Mouse (Mus musculus) liver, embryonic 15.5 days (tissue): ENCODE measurements around the gene Tspan32. TPM values are rescaled to one million over a fixed set of nuclear protein-coding genes. Genes with fewer than 3 reads are reported as not detected.

Experiments
- ATAC-seq: fragments of 200-750 bp; cut with Nextera tagmentation; 2 replicates; pipeline ENCODE4 v1.8.0; 2017; ENCODE audit warnings: moderate number of reproducible peaks, mild to moderate bottlenecking, moderate library complexity; ENCODE audit not compliant: insufficient read depth
- H3K27ac ChIP-seq: fragments of 300-500 bp; sonication (generic); replicated peaks from 2 replicates; pipeline ENCODE4 v1.5.1; 2015; ENCODE audit warnings: mild to moderate bottlenecking, inconsistent platforms
- H3K27me3 ChIP-seq: fragments of 300-500 bp; sonication (generic); 2 replicates; pipeline ENCODE4 v1.6.1; 2015; ENCODE audit warnings: mild to moderate bottlenecking, inconsistent platforms
- H3K36me3 ChIP-seq: fragments of 300-500 bp; sonication (generic); replicated peaks from 2 replicates; pipeline ENCODE4 v1.6.1; 2015; ENCODE audit warnings: moderate library complexity, mild to moderate bottlenecking, inconsistent platforms
- H3K4me1 ChIP-seq: fragments of 300-500 bp; sonication (generic); replicated peaks from 2 replicates; pipeline ENCODE4 v1.6.1; 2015; ENCODE audit warnings: inconsistent platforms
- H3K4me2 ChIP-seq: fragments of 300-500 bp; sonication (generic); 2 replicates; pipeline ENCODE4 v1.6.1; 2015; ENCODE audit warnings: moderate library complexity, mild to moderate bottlenecking, inconsistent platforms
- H3K4me3 ChIP-seq: fragments of 300-500 bp; sonication (generic); replicated peaks from 2 replicates; pipeline ENCODE4 v1.5.1; 2015; ENCODE audit warnings: mild to moderate bottlenecking, inconsistent platforms
- H3K9ac ChIP-seq: fragments of 300-500 bp; sonication (generic); 2 replicates; pipeline ENCODE4 v1.6.1; 2015; ENCODE audit warnings: moderate library complexity, mild to moderate bottlenecking, inconsistent platforms
- H3K9me3 ChIP-seq: fragments of 300-500 bp; sonication (generic); replicated peaks from 2 replicates; pipeline ENCODE4 v1.6.1; 2016; ENCODE audit warnings: inconsistent platforms
- WGBS: fragments of 180-500 bp; shearing (Covaris S2); methylation state at CpG from one replicate; pipeline ENCODE4 v1.1.7; 2015; ENCODE audit warnings: mixed read lengths; ENCODE audit not compliant: insufficient replicate concordance; 5-methylcytosine and 5-hydroxymethylcytosine counted together
- polyA plus RNA-seq: library from polyadenylated mRNA; unstranded; fragments of >200 nt; fragmentation: Nextera tagmentation; extraction: Ambion mirVana; gene quantifications from 2 replicates; pipeline ENCODE4 v1.2.1, GENCODE M21; 2015

The Tspan32 gene
- 80.3 and 82.2 TPM in 2 replicates for polyA plus RNA-seq

DNA sequence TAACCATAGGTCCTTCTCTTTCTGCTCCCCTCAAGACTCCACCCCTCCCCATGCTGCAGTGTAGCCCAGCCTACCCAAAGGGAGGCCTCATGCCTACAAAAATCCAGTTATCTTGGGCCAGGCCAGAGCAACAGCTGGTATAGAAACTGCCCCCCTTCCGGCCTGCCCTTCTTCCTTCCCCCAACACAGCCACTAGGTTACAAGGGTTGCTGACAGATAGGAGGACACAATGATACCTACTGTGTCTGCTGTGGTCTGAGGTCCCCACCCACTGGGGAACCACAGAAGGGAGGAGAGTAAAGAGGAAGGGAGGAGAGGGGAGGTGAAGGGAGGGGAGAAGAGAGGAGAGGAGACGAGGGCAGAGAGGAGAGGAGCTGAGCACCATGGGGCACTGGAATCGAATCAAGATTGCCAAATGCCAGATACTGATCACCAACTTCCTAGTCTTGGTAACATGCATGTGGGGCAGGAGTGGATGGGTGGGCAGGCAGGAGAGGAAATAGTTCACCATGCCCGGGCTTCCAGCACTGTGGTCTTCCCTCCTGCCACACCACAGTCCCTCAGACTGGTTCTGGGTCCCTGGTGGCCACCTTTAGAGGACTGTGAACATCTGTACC lies at the start of gene Tspan32:
Gene Tspan32 (plus strand): TSS at position 320 of the 617 bp plus-strand sequence.
- peak within 1 kb of the TSS; percentile 70 for H3K4me3 ChIP-seq
- peak within 1 kb of the TSS; percentile 82 for H3K4me2 ChIP-seq
- H3K27ac ChIP-seq: peak within 1 kb of the TSS; percentile 99
- no peaks in the 10 kb centered on the region for H3K9me3 ChIP-seq
- WGBS: 16% methylated on average over 4 of the region's 4 CpGs
- ATAC-seq: peak; percentile 50
- H3K27me3 ChIP-seq: no peaks in the 10 kb centered on the region
- H3K9ac ChIP-seq: peak within 1 kb of the TSS; percentile 89
- H3K36me3 ChIP-seq: peaks cover 28% of the 10 kb centered on the region
- H3K4me1 ChIP-seq: peaks cover 69% of the 10 kb centered on the region

DNA sequence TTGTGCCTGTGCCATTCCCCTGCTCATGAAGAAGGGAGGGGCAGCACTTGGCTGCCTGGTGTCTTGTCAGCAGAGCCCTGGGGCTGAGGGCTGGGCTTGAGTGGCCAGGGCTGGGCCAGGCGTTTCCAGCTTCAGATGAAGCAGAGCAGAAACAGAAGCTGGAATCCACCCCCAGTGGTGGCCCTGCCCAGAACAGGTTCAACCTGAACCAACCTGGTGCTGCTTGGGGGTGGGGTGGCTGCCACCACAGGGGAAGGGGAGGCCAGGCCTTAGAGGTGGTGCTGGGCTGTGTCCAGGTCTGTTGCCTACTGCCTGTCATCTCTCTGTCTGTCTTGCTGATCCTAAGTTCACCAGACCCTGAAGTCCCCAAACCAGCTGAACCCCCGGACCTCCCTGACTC lies 48.8 kb upstream of the Tspan32 start:
- H3K27me3 ChIP-seq: peaks cover 3% of the 10 kb centered on the region; the same call in 1 of the 2 replicates
- H3K4me1 ChIP-seq: no peaks in the 10 kb centered on the region
- no peak overlapping the region for H3K4me3 ChIP-seq
- WGBS: 63% methylated on average over 2 of the region's 2 CpGs
- no peak overlapping the region for H3K27ac ChIP-seq
- no peaks in the 10 kb centered on the region for H3K36me3 ChIP-seq
- H3K9ac ChIP-seq: no peak overlapping the region
- no peak for ATAC-seq
- no peak overlapping the region for H3K4me2 ChIP-seq
- no peaks in the 10 kb centered on the region for H3K9me3 ChIP-seq

DNA sequence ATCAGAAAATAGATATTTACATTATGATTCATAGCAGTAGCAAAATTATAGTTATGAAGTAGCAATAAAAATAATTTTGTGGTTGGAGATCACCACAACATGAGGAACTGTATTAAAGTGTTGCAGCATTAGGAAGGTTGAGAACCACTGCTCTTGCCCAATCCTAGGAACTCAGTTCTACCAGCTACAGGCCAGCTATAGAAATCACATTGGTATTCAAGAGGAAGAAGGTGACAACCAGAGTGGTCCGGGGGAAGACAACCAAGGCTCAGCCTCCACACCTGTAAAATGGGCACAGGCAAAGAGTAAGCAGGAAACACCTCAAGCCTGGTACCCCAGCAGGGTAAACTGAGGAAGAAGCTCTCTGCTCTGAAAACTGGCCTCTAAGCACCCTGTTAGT lies 46.0 kb upstream of the Tspan32 start:
- peaks cover 21% of the 10 kb centered on the region for H3K27me3 ChIP-seq
- H3K9ac ChIP-seq: no peak overlapping the region
- no peaks in the 10 kb centered on the region for H3K36me3 ChIP-seq
- no peak overlapping the region for H3K27ac ChIP-seq
- no peak overlapping the region for H3K4me3 ChIP-seq
- no peak for ATAC-seq
- WGBS: 60% methylated on average over 1 of the region's 1 CpGs
- H3K4me2 ChIP-seq: no peak overlapping the region
- no peaks in the 10 kb centered on the region for H3K9me3 ChIP-seq
- no peaks in the 10 kb centered on the region for H3K4me1 ChIP-seq

DNA sequence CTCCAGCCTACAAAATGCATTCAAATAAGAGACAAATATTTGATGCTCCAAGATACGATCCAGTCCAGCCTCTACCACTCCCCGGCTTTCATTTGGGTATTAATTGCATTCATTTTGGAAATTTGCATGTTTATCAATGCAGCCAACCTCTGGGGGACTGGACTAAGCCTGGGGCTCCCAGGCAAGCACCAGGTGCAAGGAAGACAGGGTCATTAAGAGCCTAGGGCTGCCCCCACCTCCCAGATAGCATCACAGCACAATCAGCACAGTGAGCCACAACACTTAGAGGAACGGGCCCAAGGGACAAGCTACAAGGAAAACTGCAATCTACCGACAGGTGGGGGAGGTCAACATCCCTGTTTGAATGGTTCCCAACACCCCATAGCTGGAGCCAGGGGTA lies 45.1 kb upstream of the Tspan32 start:
- ATAC-seq: no peak
- WGBS: 63% methylated on average over 4 of the region's 4 CpGs

DNA sequence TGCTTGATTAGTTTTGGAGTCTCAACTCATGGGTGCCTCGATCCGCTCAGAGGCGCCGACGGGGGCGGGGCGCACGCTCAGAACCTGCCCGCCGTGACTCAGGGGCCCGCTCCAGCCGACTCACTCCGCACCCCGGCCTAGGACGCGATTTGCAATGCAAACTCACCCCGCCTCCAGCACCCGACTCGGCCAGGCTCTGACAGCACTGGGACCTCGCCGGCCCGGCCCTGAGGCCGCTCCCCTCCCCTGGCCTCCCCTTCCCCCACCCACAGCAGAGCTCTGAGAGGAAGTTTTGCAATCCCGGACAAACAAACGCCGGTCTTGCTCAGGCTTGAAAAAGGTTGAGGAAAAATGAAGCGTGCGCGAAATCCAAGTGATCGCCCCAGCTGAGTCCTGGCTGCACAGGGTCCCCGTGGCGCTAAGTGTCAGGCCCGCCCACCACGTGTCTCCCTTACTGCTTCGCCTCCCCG lies 37.4 kb upstream of the Tspan32 start:
- no peaks in the 10 kb centered on the region for H3K36me3 ChIP-seq
- peak overlapping the region; percentile 61 for H3K27ac ChIP-seq
- H3K9ac ChIP-seq: no peak overlapping the region
- H3K4me1 ChIP-seq: peaks cover 24% of the 10 kb centered on the region
- H3K9me3 ChIP-seq: no peaks in the 10 kb centered on the region
- H3K4me3 ChIP-seq: peak overlapping the region; percentile 46
- H3K27me3 ChIP-seq: peaks cover 92% of the 10 kb centered on the region
- under 1% methylated on average over 36 of the region's 36 CpGs for WGBS
- ATAC-seq: peak; percentile 72
- H3K4me2 ChIP-seq: peak overlapping the region; percentile 72

More for the DNA sequence above, 45.1 kb upstream of the Tspan32 start:
- no peak overlapping the region for H3K4me3 ChIP-seq
- no peaks in the 10 kb centered on the region for H3K9me3 ChIP-seq
- H3K27me3 ChIP-seq: peaks cover 30% of the 10 kb centered on the region
- H3K9ac ChIP-seq: no peak overlapping the region
- no peaks in the 10 kb centered on the region for H3K4me1 ChIP-seq
- no peak overlapping the region for H3K27ac ChIP-seq
- H3K4me2 ChIP-seq: no peak overlapping the region
- H3K36me3 ChIP-seq: no peaks in the 10 kb centered on the region

DNA sequence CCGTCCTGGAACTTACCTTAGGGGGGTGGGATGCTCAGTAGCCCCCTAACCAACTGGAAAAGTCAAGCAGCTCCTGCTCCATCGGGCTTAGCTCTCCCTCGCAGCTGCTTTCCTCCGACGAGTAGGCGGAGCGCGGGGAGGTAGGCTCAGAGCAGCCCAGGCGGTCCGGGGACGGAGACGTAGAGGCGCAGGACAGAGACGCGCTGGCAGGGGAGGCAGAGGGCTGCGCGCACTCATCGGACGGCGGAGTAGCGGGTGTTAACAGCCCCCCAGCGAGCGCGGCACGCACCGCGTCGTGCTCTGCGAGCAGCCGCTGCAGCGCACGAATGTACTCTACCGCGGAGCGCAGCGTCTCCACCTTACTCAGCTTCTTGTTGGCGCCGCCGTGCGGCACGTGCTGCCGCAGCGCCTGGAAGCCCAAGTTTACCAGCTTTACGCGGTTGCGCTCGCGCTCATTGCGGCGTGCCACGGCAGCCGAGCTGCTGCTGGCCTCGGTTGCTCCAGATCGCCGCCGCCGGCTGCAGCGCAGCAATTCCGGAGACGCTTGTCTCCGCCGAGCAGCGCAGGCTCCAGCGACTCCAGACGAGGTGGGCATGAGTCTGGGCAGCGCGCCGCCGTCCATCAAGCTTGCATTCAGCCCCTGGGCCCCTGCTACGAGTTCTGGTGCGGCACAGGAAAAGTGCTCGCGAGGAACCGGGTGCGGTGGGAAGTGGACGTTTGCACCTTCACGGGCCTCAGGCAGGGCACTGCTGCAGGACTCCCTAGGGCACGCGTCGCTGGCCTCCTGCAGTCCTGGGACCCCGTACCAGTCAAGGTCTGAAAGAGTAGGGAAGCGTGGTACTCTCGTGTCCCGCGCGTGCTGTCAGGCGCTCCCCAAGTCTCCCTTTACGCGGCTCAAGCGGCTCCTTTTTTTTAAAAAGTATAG lies 36.7 kb upstream of the Tspan32 start:
- Histone ChIP-seq H3K4me1 (peaks cover 24% of the 10 kb centered on the region), H3K9ac (no peak overlapping the region), H3K4me2 (peak overlapping the region; percentile 72), H3K36me3 (no peaks in the 10 kb centered on the region), H3K4me3 (peak overlapping the region; percentile 46), H3K9me3 (no peaks in the 10 kb centered on the region), H3K27ac (peak overlapping the region; percentile 61), H3K27me3 (peaks cover 88% of the 10 kb centered on the region)
- peak; percentile 31 for ATAC-seq
- WGBS: under 1% methylated on average over 90 of the region's 90 CpGs

DNA sequence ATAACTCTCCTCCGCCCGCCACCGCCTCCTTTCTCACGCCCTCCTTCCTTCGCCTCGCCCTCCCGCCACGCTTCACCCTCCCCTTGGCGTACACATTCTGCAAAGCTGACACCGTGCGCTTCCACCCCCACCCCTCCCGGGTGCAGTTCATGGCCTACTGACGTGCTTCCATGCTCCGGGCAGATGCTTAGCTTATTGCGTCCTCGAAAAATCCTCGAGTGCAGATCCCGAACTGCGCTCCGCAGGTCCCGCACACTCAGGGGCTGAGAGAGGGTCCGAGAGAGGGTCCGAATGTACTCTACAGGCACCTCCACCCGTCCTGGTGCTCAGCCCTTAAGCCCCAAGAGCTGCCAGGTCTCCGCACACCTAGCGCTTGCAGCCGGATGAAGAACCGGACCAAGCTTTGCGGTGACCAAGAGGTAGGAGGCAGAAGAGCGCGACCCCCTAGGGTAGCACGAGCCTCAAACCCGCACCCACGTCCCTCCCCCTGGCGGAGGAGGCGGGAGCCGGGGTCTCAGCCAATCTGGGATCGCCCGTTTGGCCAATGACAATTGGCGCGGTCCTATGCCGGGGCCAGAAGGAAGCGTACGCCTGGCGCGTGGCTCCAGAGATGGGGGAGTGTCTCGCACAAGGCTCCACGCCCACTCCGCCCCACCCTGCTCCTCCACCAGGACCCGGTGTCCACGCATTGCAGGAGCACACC lies 35.9 kb upstream of the Tspan32 start, which contains the start of gene Ascl2:
Gene Ascl2 (minus strand): TSS at position 456 of the 703 bp plus-strand sequence.
- Histone ChIP-seq H3K9me3 (no peaks in the 10 kb centered on the region), H3K4me1 (peaks cover 24% of the 10 kb centered on the region), H3K36me3 (no peaks in the 10 kb centered on the region), H3K27ac (no peak within 1 kb of the TSS), H3K27me3 (peaks cover 84% of the 10 kb centered on the region), H3K4me3 (peak within 1 kb of the TSS; percentile 46), H3K9ac (no peak within 1 kb of the TSS), H3K4me2 (peak within 1 kb of the TSS; percentile 72)
- no peak for ATAC-seq
- 2% methylated on average over 51 of the region's 51 CpGs for WGBS

DNA sequence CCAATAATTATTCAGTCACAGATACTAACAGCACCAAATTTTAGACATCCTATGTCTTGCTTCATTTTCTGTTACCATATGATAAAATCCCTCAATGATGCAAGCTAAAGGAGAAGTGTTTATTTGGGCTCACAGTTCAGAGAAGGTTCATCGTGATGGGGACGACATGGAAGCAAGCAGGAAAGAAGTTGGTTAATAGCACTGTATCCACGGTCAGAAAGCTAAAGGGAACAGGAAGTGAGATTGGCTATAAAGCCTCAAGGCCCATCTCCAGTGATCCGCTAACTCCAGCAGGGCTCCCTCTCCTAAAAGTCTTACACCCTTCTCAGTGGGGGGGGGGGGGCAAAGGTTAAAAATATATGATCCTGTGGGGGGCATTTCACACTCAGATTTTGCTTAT lies 22.9 kb upstream of the Tspan32 start:
- Histone ChIP-seq H3K9me3 (no peaks in the 10 kb centered on the region), H3K36me3 (no peaks in the 10 kb centered on the region), H3K27me3 (peaks cover 59% of the 10 kb centered on the region), H3K4me1 (peaks cover 9% of the 10 kb centered on the region; the same call in 1 of the 2 replicates), H3K4me3 (no peak overlapping the region), H3K9ac (no peak overlapping the region), H3K27ac (no peak overlapping the region), H3K4me2 (no peak overlapping the region)
- no peak for ATAC-seq
- 39% methylated on average over 4 of the region's 4 CpGs for WGBS

DNA sequence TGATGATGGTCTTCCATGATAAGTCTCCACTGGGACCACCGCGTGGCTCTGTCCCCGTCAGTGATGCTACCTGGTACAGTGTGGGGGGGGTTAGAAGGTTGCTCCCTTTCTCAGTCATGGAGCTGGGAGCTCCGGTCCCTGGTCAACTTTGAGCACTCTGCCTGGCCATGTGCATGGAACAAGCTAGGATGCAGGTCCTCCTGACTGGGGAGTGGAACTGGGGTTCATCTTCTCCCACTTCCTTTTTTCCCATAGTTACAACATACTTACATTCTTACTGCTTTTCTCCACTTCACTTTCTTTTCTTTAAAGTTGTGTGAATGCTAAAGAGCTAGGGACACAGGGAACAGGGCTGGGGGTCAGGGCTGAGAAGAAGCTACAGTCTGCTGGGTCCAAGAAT lies 19.7 kb upstream of the Tspan32 start:
- WGBS: 85% methylated on average over 4 of the region's 4 CpGs
- Histone ChIP-seq H3K4me3 (no peak overlapping the region), H3K27me3 (peaks cover 54% of the 10 kb centered on the region), H3K27ac (no peak overlapping the region), H3K4me2 (no peak overlapping the region), H3K4me1 (peaks cover 28% of the 10 kb centered on the region), H3K9ac (no peak overlapping the region), H3K9me3 (no peaks in the 10 kb centered on the region), H3K36me3 (no peaks in the 10 kb centered on the region)
- no peak for ATAC-seq

DNA sequence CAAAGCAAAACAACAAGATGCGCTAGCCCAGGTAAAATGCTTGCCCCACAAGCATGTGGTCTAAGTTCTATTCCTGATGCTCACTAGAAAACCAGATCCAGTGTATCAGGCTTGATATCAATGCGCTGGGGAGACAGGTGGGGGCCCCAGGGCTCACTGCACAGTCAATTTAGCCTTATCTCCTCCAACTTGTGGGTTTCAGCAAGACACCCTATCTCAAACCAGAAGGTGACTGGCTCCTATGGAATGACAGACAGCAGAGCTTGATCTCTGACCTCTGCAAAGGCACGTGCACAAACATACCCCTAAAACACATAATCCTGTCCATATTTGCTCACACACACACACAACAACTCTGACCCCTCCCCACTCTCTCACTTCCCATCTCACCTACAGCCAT lies 17.1 kb upstream of the Tspan32 start:
- peaks cover 28% of the 10 kb centered on the region for H3K4me1 ChIP-seq
- peaks cover 61% of the 10 kb centered on the region for H3K27me3 ChIP-seq
- no peak overlapping the region for H3K9ac ChIP-seq
- ATAC-seq: peak; percentile 83
- H3K27ac ChIP-seq: 0 out of 2 replicates have a peak overlapping the region, but pooled peaks have one; percentile 29
- no peaks in the 10 kb centered on the region for H3K36me3 ChIP-seq
- 37% methylated on average over 3 of the region's 3 CpGs for WGBS
- H3K9me3 ChIP-seq: no peaks in the 10 kb centered on the region
- no peak overlapping the region for H3K4me3 ChIP-seq
- peak overlapping the region; percentile 44 for H3K4me2 ChIP-seq

DNA sequence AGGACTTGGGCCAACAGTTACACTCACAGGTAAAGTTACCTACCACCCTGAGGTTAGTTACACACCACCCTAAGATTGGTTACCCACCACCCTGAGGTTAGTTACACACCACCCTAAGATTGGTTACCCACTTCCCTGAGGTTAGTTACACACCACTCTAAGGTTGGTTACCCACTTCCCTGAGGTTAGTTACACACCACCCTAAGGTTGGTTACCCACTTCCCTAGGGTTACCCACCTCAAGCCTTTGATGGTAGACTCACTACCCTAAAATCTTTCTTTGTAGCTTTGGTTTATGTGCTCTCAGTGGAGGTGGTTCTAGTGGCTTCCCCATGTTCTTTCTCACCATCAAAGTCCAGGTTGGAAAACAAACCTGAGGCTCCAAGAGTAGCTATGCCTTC lies 9.8 kb upstream of the Tspan32 start:
- Histone ChIP-seq H3K9ac (no peak overlapping the region), H3K27ac (peak overlapping the region; percentile 88), H3K4me3 (no peak overlapping the region), H3K36me3 (no peaks in the 10 kb centered on the region), H3K4me1 (peaks cover 39% of the 10 kb centered on the region), H3K4me2 (no peak overlapping the region), H3K9me3 (no peaks in the 10 kb centered on the region), H3K27me3 (peaks cover 19% of the 10 kb centered on the region)
- no peak for ATAC-seq
